Mouse (Mus musculus) E14TG2a.4 (cell line): ENCODE measurements around the gene Anxa11.
"Not testable (repeated sequence)": the region's sequence is repeated elsewhere in the genome, so short reads cannot be mapped to it uniquely, and the experiment has no call there.

Source experiments
- H3K27me3 ChIP-seq: 2 replicates; pipeline ENCODE4 v1.6.1; 2014; ENCODE audit warnings: low read length, control low read depth; ENCODE audit not compliant: insufficient read depth
- H3K36me3 ChIP-seq: 2 replicates; pipeline ENCODE4 v1.6.1; 2014; ENCODE audit warnings: low read length, control low read depth; ENCODE audit not compliant: insufficient read depth
- H3K4me1 ChIP-seq: replicated peaks from 2 replicates; pipeline ENCODE4 v1.6.1; 2014; ENCODE audit warnings: low read depth, low read length, control low read depth
- H3K4me3 ChIP-seq: replicated peaks from 2 replicates; pipeline ENCODE4 v1.5.1; 2014; ENCODE audit warnings: mild to moderate bottlenecking, low read length
- H3K9me3 ChIP-seq: 2 replicates; pipeline ENCODE4 v1.6.1; 2014; ENCODE audit warnings: low read length, control low read depth
- CTCF ChIP-seq: conservative IDR thresholded peaks from 2 replicates; pipeline ENCODE4 v1.5.1; 2014; ENCODE audit warnings: low read length
- NANOG ChIP-seq: IDR thresholded peaks from 2 replicates; pipeline ENCODE4 v1.6.1; 2014; ENCODE audit warnings: borderline replicate concordance, low read length, mixed read lengths
- POU5F1 ChIP-seq: IDR thresholded peaks from 2 replicates; pipeline ENCODE4 v1.6.1; 2014; ENCODE audit warnings: low read length, borderline replicate concordance

Gene Anxa11

DNA sequence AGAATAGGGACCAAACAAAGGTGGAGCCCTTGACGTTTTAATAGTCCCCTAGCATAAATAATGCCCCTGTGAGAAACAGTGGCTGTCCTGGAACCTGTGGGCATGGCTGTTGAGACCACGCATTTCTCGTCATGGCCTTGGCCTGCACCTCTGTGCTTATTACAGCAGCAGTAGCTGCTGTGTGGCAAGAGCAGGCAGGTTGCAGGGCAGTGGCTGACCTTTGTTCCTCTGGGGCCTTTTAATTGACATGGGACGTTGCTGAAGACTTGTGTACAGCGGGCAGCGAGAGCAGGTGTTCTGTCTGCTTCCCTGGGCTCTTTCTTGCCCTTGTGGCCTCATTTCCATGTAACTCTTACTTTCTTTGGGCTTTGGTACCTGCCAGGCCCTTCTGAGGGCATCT is 25.9 kb downstream of the Anxa11 start:
- no peak for TF ChIP-seq CTCF
- TF ChIP-seq NANOG = no peak
- TF ChIP-seq POU5F1 = no peak
- H3K4me1 ChIP-seq = peaks cover 80% of the 10 kb centered on the region
- H3K36me3 ChIP-seq = peaks cover 44% of the 10 kb centered on the region

DNA sequence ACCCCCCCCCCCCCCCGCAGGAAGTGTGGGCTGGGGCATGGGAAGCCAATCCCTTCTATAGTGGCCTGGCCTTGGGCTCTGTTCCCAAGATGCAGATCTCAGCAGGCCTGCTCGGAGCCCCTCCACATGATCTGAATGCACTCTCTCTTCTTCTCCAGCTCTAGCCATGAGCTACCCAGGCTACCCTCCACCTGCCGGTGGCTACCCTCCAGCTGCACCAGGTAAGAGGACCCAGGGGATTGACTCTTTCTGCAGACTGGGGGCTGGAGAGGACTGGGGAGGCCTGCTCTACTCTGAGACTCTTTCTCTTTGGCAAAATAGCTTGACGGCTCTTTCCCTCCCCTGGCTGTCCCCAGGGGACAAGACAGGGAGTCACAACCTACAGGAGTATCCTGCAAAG is 26.8 kb downstream of the Anxa11 start:
- Histone ChIP-seq H3K9me3 (no peaks in the 10 kb centered on the region), H3K4me3 (peak overlapping the region; percentile 63), H3K36me3 (peaks cover 47% of the 10 kb centered on the region), H3K27me3 (no peaks in the 10 kb centered on the region), H3K4me1 (peaks cover 71% of the 10 kb centered on the region)
- TF ChIP-seq CTCF (no peak), POU5F1 (no peak), NANOG (no peak)

More for the DNA sequence above, 25.9 kb downstream of the Anxa11 start:
- H3K9me3 ChIP-seq = no peaks in the 10 kb centered on the region
- H3K27me3 ChIP-seq = no peaks in the 10 kb centered on the region
- H3K4me3 ChIP-seq = 0 out of 2 replicates have a peak overlapping the region, but pooled peaks have one; percentile 5

DNA sequence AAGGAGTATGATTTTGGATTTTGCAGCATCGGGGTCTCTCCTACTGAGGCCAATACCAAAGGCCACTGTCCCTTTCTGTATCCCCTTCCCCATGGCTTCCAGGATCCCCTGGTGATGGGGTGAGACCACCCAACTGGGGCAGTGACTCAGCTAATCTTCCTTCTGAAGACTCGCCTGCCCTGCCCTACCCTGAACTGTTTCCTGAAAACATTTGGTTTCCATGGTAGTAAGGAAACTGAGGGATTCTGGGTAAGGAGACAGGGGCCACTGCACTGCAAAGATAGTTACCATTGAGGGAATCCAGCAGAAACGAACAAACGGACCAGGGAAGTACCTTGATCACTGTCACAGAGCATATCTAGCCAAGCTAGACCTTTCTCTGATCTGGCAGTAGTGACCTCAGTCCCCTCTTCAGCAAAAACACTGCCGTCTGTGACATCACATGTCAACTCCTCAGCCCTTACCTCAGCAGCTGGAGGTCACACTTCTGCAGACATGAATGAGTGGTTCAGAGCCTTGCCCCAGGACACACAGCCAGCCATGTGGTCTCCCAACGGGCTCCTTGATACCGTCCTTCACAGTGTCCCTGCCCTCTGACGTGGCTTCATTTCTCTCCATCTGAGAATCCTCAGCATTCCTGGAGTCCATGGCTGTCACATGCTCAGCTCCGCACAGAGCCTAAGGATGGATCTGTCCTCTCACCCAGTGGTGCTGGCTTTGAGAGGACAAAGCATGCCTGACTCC is 27.4 kb downstream of the Anxa11 start:
- H3K27me3 ChIP-seq = no peaks in the 10 kb centered on the region
- TF ChIP-seq NANOG (no peak), CTCF (no peak), POU5F1 (no peak)
- peak overlapping the region; percentile 63 for H3K4me3 ChIP-seq
- peaks cover 53% of the 10 kb centered on the region for H3K36me3 ChIP-seq
- peaks cover 65% of the 10 kb centered on the region for H3K4me1 ChIP-seq
- H3K9me3 ChIP-seq = no peaks in the 10 kb centered on the region

DNA sequence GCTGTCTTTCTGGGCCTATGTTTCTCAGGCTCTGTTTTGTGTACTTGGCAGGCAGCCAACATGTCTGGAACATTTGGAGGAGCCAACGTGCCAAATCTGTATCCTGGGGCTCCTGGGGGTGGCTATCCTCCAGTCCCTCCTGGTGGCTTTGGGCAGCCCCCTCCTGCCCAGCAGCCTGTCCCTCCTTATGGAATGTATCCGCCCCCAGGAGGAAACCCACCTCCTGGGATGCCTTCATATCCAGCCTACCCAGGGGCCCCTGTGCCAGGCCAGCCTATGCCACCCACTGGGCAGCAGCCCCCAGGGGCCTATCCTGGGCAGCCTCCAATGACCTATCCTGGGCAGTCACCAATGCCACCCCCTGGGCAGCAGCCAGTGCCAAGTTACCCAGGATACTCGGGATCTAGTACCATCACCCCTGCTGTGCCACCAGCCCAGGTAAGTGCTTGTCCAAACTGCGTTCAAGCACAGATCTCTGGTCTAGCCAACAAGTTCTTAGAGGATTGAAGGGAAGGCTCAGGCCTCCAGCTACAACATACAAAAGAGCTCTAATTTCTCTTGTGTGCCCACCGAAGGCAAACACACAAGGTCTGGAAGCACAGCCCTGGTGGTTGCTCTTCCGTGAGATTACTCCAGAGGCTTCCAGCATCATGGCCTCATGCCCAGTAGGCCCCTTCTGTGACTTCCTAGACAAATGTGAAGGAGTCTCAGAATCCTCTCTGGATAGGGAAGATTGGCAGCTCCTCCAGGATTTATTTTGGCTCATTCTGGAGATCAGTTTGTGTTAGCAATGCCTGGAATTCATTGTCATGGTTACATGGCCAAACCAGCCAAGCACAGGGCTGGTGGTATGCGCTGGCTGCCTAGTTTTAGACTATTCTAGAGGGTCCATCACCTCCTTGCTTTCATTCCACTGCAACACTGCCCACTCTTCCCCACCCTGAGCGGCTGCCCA is 30.8 kb downstream of the Anxa11 start:
- Histone ChIP-seq H3K27me3 (no peaks in the 10 kb centered on the region), H3K4me1 (peaks cover 31% of the 10 kb centered on the region), H3K9me3 (no peaks in the 10 kb centered on the region), H3K4me3 (no peak overlapping the region), H3K36me3 (peaks cover 57% of the 10 kb centered on the region)
- no peak for TF ChIP-seq CTCF
- TF ChIP-seq POU5F1 = no peak
- TF ChIP-seq NANOG = no peak

DNA sequence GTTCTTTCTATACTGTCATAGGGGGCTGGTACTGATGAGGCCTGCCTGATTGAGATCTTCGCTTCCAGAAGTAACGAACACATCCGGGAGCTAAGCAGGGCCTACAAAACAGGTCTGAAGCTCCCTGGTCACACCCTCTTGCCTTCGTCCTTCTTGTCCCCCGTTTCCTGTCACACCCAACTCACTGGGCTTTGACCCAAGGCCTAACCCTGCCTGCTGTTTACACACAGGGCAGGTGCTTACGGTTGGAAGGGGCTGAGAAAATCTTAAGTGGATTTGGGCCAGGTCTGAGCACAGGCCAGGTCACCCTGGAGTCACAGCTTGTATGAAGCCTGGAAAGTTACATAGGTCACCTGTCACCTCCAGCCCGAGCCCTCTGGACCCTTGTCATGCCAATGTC is 34.7 kb downstream of the Anxa11 start:
- not testable (repeated sequence) for H3K9me3 ChIP-seq, H3K4me3 ChIP-seq, H3K4me1 ChIP-seq, H3K27me3 ChIP-seq
- H3K36me3 ChIP-seq = peaks cover 34% of the 10 kb centered on the region

DNA sequence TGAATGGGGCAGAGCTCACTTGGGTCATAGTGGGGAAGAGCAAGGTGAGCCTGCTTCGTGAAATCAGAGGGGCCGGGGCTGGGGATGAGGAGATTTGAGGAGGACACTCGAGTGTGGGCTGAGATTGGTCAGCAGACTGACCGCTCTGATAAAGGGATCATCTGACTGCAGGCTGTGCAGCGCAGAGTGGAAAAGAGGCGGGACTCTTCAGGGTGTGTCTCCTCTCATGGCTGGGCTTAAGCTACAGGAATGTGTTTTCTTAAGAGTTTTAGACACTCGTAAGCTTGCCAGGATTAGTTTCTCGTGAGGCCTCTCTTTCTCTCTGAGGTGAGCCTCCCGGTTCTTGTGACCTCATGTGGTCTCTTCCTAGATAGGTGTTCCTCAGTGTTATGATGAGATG is 39.8 kb downstream of the Anxa11 start:
- H3K4me1 ChIP-seq, H3K36me3 ChIP-seq, H3K9me3 ChIP-seq, H3K4me3 ChIP-seq, H3K27me3 ChIP-seq: not testable (repeated sequence)

DNA sequence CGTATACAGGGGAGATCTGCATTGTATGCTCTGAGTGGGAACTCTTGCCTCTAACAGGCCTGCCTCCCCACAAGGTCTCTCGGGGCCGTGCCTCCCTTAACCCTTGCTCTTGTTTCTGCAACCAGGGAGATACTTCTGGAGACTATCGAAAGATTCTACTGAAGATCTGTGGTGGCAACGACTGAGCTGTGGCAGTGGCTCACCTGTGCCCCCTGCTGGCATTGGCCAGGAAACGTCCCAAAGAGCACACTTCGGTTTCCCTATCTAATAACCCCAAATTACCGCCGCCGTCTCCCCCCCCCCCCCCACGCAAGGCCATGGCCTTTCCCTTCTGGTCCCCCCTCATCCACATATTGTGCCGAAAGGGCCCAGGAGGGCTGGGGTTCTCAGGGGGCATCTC is 43.9 kb downstream of the Anxa11 start:
- not testable (repeated sequence) for H3K27me3 ChIP-seq, H3K4me1 ChIP-seq, H3K9me3 ChIP-seq, H3K4me3 ChIP-seq, H3K36me3 ChIP-seq

DNA sequence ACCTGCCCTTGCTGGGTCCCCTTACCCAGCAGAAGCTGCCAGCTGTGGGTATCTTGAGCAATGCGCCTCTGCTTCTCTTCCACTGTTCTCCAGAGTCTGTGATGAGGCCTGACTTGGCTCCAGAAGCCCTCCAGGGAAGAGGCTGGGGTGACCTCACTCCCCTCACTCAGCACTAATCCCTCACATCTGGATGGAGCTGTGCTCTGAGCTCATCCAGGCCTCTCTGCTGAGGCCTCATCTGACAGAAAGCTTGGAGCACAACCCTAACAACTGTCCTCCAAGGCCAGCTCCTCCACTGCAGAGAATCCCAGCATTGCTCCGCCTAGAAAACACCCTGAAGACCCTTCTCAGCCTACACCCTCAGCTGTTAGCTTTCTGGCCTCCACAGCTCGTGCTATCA is 52.6 kb downstream of the Anxa11 start:
- not testable (repeated sequence) for H3K27me3 ChIP-seq, H3K9me3 ChIP-seq, H3K36me3 ChIP-seq, H3K4me1 ChIP-seq, H3K4me3 ChIP-seq

DNA sequence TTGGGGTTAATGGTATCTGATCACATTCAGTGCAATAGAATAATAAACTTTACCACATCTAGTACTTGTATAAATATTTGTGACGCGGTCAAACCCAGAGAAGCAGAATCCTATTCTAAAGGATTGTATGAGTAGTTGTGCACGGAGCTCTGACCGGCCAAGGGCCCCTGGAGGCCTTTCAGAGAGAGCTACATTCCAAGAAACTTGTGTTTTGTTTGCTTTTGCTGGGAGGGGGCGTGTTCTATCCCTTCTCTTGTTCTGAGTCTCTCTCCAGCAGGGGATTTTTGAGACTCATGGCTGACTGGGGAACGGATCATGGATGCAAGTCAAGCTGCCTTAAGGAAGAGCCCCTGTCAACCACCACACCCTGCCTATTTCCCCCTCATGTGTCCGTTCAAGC is 53.7 kb downstream of the Anxa11 start:
- H3K9me3 ChIP-seq, H3K27me3 ChIP-seq, H3K4me3 ChIP-seq, H3K4me1 ChIP-seq, H3K36me3 ChIP-seq: not testable (repeated sequence)

DNA sequence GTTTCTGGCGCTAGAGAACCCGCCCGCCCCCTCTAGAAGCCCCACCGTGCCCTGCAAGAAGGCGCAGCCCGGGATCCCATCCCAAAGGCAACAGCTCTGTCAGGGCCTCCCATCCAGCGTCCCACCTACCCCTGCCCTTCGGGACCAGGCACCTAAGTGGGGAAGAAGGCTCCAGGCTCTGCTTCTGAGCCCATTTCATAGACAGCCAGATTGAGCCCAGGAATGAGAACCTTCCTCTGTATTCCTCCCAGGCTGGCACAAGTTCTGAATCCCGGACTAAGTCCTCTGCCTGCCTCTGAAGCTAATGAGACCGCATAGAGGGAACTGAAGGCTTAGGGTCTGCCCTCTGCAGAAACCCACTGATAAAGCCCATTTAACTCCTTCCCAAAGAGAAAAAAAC is 61.0 kb downstream of the Anxa11 start, which contains the start of gene Plac9a:
TSS of gene Plac9a (minus strand) at position 101 of the 400 bp plus-strand sequence.
- not testable (repeated sequence) for H3K4me1 ChIP-seq, H3K4me3 ChIP-seq, H3K27me3 ChIP-seq

DNA sequence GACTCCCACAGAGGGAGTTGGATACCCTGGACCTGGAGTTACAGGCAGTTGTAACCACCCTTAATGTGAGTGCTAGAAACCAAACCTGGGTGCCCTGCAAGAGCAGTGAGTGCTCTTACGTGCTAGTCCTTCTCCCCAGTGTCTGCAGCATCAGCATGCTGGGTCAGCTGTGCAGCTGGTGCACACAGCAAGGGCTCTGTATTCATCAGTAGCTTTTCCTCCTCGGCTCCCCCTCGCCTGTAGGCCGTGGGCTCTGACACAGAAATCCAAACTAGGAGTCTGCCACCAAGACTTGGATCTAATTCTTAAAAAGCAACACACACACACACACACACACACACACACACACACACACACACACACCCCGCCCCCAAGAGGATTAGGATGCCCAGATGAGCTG is 63.3 kb downstream of the Anxa11 start:
- not testable (repeated sequence) for H3K27me3 ChIP-seq, H3K4me1 ChIP-seq, H3K9me3 ChIP-seq, H3K4me3 ChIP-seq, H3K36me3 ChIP-seq

More for the DNA sequence above, 61.0 kb downstream of the Anxa11 start, which contains the start of gene Plac9a:
- not testable (repeated sequence) for H3K9me3 ChIP-seq, H3K36me3 ChIP-seq

DNA sequence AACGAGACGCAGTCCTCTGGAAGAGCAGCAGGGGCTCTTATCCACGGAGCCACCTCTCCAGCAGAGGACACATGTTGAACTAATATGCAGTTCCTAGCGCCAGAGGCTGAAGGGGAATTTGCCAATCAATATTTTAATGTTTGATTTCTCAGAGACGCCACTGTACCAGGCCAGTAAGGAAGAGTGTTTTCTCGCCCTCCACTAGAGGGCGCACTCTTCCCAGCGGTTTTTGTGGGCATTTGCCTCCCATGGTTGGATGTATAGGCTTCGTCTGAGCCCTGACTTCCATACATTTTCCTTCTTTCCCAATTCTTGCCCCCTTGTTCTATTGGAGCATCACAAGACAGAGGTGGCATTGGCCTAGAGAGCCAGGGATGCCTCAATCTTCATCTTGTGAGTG is 65.3 kb downstream of the Anxa11 start:
- not testable (repeated sequence) for H3K4me1 ChIP-seq, H3K4me3 ChIP-seq

DNA sequence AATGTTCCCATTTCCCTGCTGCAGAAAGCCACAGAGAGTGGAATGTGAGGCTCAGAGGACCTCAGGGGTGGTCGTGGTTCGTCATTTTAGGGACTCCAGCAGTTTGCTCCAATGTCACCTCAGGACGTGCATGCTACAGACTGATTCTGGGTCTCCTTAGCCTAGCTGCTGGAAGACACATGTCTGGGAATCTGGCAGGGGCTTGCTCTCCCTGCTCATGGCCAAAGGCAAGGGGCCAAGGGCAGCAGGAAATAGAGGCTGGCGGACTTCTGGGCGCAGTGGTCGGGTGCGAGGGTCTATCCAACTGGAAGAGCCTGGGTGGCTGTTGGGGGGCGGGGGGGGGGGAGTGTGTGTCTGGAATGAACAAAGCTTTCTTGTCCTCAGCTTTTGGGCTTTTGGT is 67.0 kb downstream of the Anxa11 start:
- H3K4me3 ChIP-seq, H3K36me3 ChIP-seq, H3K9me3 ChIP-seq, H3K4me1 ChIP-seq, H3K27me3 ChIP-seq: not testable (repeated sequence)

More for the DNA sequence above, 65.3 kb downstream of the Anxa11 start:
- H3K27me3 ChIP-seq, H3K9me3 ChIP-seq, H3K36me3 ChIP-seq: not testable (repeated sequence)
